Mouse (Mus musculus): ENCODE measurements around the gene Stambpl1.
A peak's percentile ranks its signal among the peaks of the same experiment; 100 is the strongest.

Stambpl1 gene

GRCm38 (mm10) chr19:34192008-34192963, at the start of gene Stambpl1:
Stambpl1 (plus strand) TSS chr19:34192229.
- DNase-seq (ENCODE audit: inconsistent ontology term), result peak; percentile 82

- DNase-seq (ENCODE audit: inconsistent ontology term), result no peak
Observed at GRCm38 (mm10) chr19:34148421-34148820, 43.6 kb upstream of the Stambpl1 start.

- peak; percentile 24 for DNase-seq (ENCODE audit: inconsistent ontology term)
Observed at GRCm38 (mm10) chr19:34151909-34152308, 40.1 kb upstream of the Stambpl1 start.

- peak; percentile 81 for DNase-seq (ENCODE audit: inconsistent ontology term)
Observed at GRCm38 (mm10) chr19:34153263-34154144, 38.5 kb upstream of the Stambpl1 start.

- no peak for DNase-seq (ENCODE audit: inconsistent ontology term)
Observed at GRCm38 (mm10) chr19:34162693-34163092, 29.3 kb upstream of the Stambpl1 start.

- DNase-seq (ENCODE audit: inconsistent ontology term), result no peak
Observed at GRCm38 (mm10) chr19:34165891-34166290, 26.1 kb upstream of the Stambpl1 start, which contains the start of gene Ankrd22. Ankrd22 (minus strand) TSS chr19:34166053.

- DNase-seq (ENCODE audit: inconsistent ontology term), result no peak
Observed at GRCm38 (mm10) chr19:34166386-34166785, 25.6 kb upstream of the Stambpl1 start.

GRCm38 (mm10) chr19:34167896-34168661, 23.9 kb upstream of the Stambpl1 start:
- no peak for DNase-seq (ENCODE audit: inconsistent ontology term)

GRCm38 (mm10) chr19:34169121-34169520, 22.9 kb upstream of the Stambpl1 start:
- no peak for DNase-seq (ENCODE audit: inconsistent ontology term)

GRCm38 (mm10) chr19:34171167-34171566, 20.9 kb upstream of the Stambpl1 start:
- DNase-seq (ENCODE audit: inconsistent ontology term), result no peak

GRCm38 (mm10) chr19:34174004-34174403, 18.0 kb upstream of the Stambpl1 start:
- DNase-seq (ENCODE audit: inconsistent ontology term), result no peak

- no peak for DNase-seq (ENCODE audit: inconsistent ontology term)
Observed at GRCm38 (mm10) chr19:34179136-34179535, 12.9 kb upstream of the Stambpl1 start.

GRCm38 (mm10) chr19:34180316-34180715, 11.7 kb upstream of the Stambpl1 start:
- DNase-seq (ENCODE audit: inconsistent ontology term), result no peak

- no peak for DNase-seq (ENCODE audit: inconsistent ontology term)
Observed at GRCm38 (mm10) chr19:34181234-34181633, 10.8 kb upstream of the Stambpl1 start.

GRCm38 (mm10) chr19:34182490-34182889, 9.5 kb upstream of the Stambpl1 start:
- no peak for DNase-seq (ENCODE audit: inconsistent ontology term)

- DNase-seq (ENCODE audit: inconsistent ontology term), result no peak
Observed at GRCm38 (mm10) chr19:34186845-34187244, 5.2 kb upstream of the Stambpl1 start.

GRCm38 (mm10) chr19:34191645-34192007, 403 bp upstream of the Stambpl1 start:
- no peak for DNase-seq (ENCODE audit: inconsistent ontology term)

- peak; percentile 36 for DNase-seq (ENCODE audit: inconsistent ontology term)
Observed at GRCm38 (mm10) chr19:34193149-34193548, 1.1 kb downstream of the Stambpl1 start.

GRCm38 (mm10) chr19:34193683-34194082, 1.7 kb downstream of the Stambpl1 start:
- no peak for DNase-seq (ENCODE audit: inconsistent ontology term)

- no peak for DNase-seq (ENCODE audit: inconsistent ontology term)
Observed at GRCm38 (mm10) chr19:34194132-34194745, 2.2 kb downstream of the Stambpl1 start.

- DNase-seq (ENCODE audit: inconsistent ontology term), result no peak
Observed at GRCm38 (mm10) chr19:34195031-34195430, 3.0 kb downstream of the Stambpl1 start.
